Mouse (Mus musculus) kidney, embryonic 15.5 days (tissue): ENCODE results near the gene Mcm3. TPM values are rescaled to one million over a fixed set of nuclear protein-coding genes. Genes with fewer than 3 reads are reported as not detected.

Experiments used
- polyA plus RNA-seq: library from polyadenylated mRNA; unstranded; fragments of >200 nt; fragmentation: Nextera tagmentation; extraction: Ambion mirVana; gene quantifications from 2 replicates; pipeline ENCODE4 v1.2.1, GENCODE M21; 2015

The Mcm3 gene
- polyA plus RNA-seq, 1 experiment from 2014 or later = 184 TPM

Other genes starting within 250 kb of the Mcm3 start
- 5.5 and 6.4 TPM in 2 replicates for gene Pkhd1, start 202.2 kb downstream of the Mcm3 start, polyA plus RNA-seq
- gene Il17a, start 89.4 kb downstream of the Mcm3 start, polyA plus RNA-seq = not detected in 2 replicates
- 0.30 TPM in 1 of 2 replicates, not detected in the other for gene Il17f, start 29.7 kb downstream of the Mcm3 start, polyA plus RNA-seq
- gene Paqr8, start 70.3 kb upstream of the Mcm3 start, polyA plus RNA-seq = 3.9 and 4.3 TPM in 2 replicates
- gene Efhc1, start 131.3 kb upstream of the Mcm3 start, polyA plus RNA-seq = 2.4 and 3.2 TPM in 2 replicates